Mouse (Mus musculus) hindbrain, embryonic 14.5 days (tissue): Measurements from ENCODE around the gene Gmpr2. TPM values are rescaled to one million over a fixed set of nuclear protein-coding genes. Genes with fewer than 3 reads are reported as not detected.

ENCODE experiments used
- polyA plus RNA-seq: library from polyadenylated mRNA; unstranded; fragments of >200 nt; fragmentation: Nextera tagmentation; extraction: Ambion mirVana; gene quantifications from 2 replicates; pipeline ENCODE4 v1.2.1, GENCODE M21; 2014

The Gmpr2 gene
- polyA plus RNA-seq, 1 experiment from 2014 or later, result 35.8 TPM

Other genes with a start within 250 kb of the Gmpr2 start
- 12.4 and 14.1 TPM in 2 replicates for gene Dhrs4, start 193.2 kb upstream of the Gmpr2 start, polyA plus RNA-seq
- 30.0 and 31.1 TPM in 2 replicates for gene Carmil3, start 181.3 kb upstream of the Gmpr2 start, polyA plus RNA-seq
- 3.2 and 4.2 TPM in 2 replicates for gene Cpne6, start 161.5 kb upstream of the Gmpr2 start, polyA plus RNA-seq
- 0.10 and 0.17 TPM in 2 replicates for gene Nrl, start 147.0 kb upstream of the Gmpr2 start, polyA plus RNA-seq
- gene Pck2, start 131.7 kb upstream of the Gmpr2 start, polyA plus RNA-seq, result 17.5 and 19.2 TPM in 2 replicates
- gene Dcaf11, start 111.9 kb upstream of the Gmpr2 start, polyA plus RNA-seq, result 107 and 112 TPM in 2 replicates
- gene A730061H03Rik, start 111.5 kb upstream of the Gmpr2 start, polyA plus RNA-seq, result 1.4 TPM in 1 of 2 replicates, not detected in the other
- gene Fitm1, start 96.3 kb upstream of the Gmpr2 start, polyA plus RNA-seq, result 0.27 TPM in 1 of 2 replicates, not detected in the other
- 192 and 207 TPM in 2 replicates for gene Psme1, start 93.8 kb upstream of the Gmpr2 start, polyA plus RNA-seq
- 37.2 and 39.2 TPM in 2 replicates for gene Emc9, start 86.6 kb upstream of the Gmpr2 start, polyA plus RNA-seq
- 152 and 179 TPM in 2 replicates for gene Psme2, start 80.8 kb upstream of the Gmpr2 start, polyA plus RNA-seq
- 12.5 and 20.4 TPM in 2 replicates for gene Rnf31, start 80.2 kb upstream of the Gmpr2 start, polyA plus RNA-seq
- 7.4 and 8.0 TPM in 2 replicates for gene Irf9, start 68.4 kb upstream of the Gmpr2 start, polyA plus RNA-seq
- gene Rec8, start 53.9 kb upstream of the Gmpr2 start, polyA plus RNA-seq, result 8.6 and 9.0 TPM in 2 replicates
- gene Ipo4, start 36.0 kb upstream of the Gmpr2 start, polyA plus RNA-seq, result 110 and 114 TPM in 2 replicates
- 1.5 and 2.8 TPM in 2 replicates for gene Gm49378, start 34.0 kb upstream of the Gmpr2 start, polyA plus RNA-seq
- 58.9 and 68.0 TPM in 2 replicates for gene Tm9sf1, start 28.1 kb upstream of the Gmpr2 start, polyA plus RNA-seq
- 0.31 and 0.33 TPM in 2 replicates for gene Tssk4, start 21.8 kb upstream of the Gmpr2 start, polyA plus RNA-seq
- 70.4 and 71.0 TPM in 2 replicates for gene Mdp1, start 11.4 kb upstream of the Gmpr2 start, polyA plus RNA-seq
- 544 and 612 TPM in 2 replicates for gene Nedd8, start 183 bp downstream of the Gmpr2 start, polyA plus RNA-seq
- 24.3 and 25.1 TPM in 2 replicates for gene Tinf2, start 9.9 kb downstream of the Gmpr2 start, polyA plus RNA-seq
- 0.14 and 0.25 TPM in 2 replicates for gene Tgm1, start 42.0 kb downstream of the Gmpr2 start, polyA plus RNA-seq
- 46.2 and 48.8 TPM in 2 replicates for gene Rabggta, start 50.3 kb downstream of the Gmpr2 start, polyA plus RNA-seq
- gene Dhrs1, start 73.7 kb downstream of the Gmpr2 start, polyA plus RNA-seq, result 70.8 and 72.3 TPM in 2 replicates
- 31.4 and 33.0 TPM in 2 replicates for gene Nop9, start 73.8 kb downstream of the Gmpr2 start, polyA plus RNA-seq
- not detected in 2 replicates for gene Cideb, start 86.5 kb downstream of the Gmpr2 start, polyA plus RNA-seq
- 0.36 and 0.70 TPM in 2 replicates for gene Ltb4r2, start 89.5 kb downstream of the Gmpr2 start, polyA plus RNA-seq
- 0.20 TPM in 1 of 2 replicates, not detected in the other for gene Ltb4r1, start 94.0 kb downstream of the Gmpr2 start, polyA plus RNA-seq
- gene Adcy4, start 112.2 kb downstream of the Gmpr2 start, polyA plus RNA-seq, result 5.0 and 5.8 TPM in 2 replicates
- gene Ripk3, start 116.9 kb downstream of the Gmpr2 start, polyA plus RNA-seq, result 1.8 and 2.9 TPM in 2 replicates
- gene Nfatc4, start 151.2 kb downstream of the Gmpr2 start, polyA plus RNA-seq, result 9.4 and 10.1 TPM in 2 replicates
- 10.8 and 11.7 TPM in 2 replicates for gene Nynrin, start 182.1 kb downstream of the Gmpr2 start, polyA plus RNA-seq
- 0.51 and 0.56 TPM in 2 replicates for gene Cbln3, start 212.5 kb downstream of the Gmpr2 start, polyA plus RNA-seq
- gene Khnyn, start 213.0 kb downstream of the Gmpr2 start, polyA plus RNA-seq, result 6.6 and 7.0 TPM in 2 replicates
- gene Sdr39u1, start 228.4 kb downstream of the Gmpr2 start, polyA plus RNA-seq, result 131 and 138 TPM in 2 replicates